Mouse (Mus musculus): ENCODE measurements around the gene Olfr1495.
"Not testable (repeated sequence)": the region's sequence is repeated elsewhere in the genome, so short reads cannot be mapped to it uniquely, and the experiment has no call there.

Olfr1495 gene

GRCm38 (mm10) chr19:13764306-13764705, at the start of gene Olfr1495:
TSS of gene Olfr1495 (plus strand) at chr19:13764606.
- DNase-seq, result no peak

- no peak for DNase-seq
Measured at GRCm38 (mm10) chr19:13722978-13723377, 41.4 kb upstream of the Olfr1495 start, which contains the start of gene Olfr1493-ps1. TSS of gene Olfr1493-ps1 (plus strand) at chr19:13723278.

- no peak for DNase-seq
Measured at GRCm38 (mm10) chr19:13739428-13739827, 25.0 kb upstream of the Olfr1495 start, which contains the start of gene Olfr1494. TSS of gene Olfr1494 (plus strand) at chr19:13739728.

GRCm38 (mm10) chr19:13749366-13749765, 15.0 kb upstream of the Olfr1495 start:
- DNase-seq, result peak; percentile 28

DNA sequence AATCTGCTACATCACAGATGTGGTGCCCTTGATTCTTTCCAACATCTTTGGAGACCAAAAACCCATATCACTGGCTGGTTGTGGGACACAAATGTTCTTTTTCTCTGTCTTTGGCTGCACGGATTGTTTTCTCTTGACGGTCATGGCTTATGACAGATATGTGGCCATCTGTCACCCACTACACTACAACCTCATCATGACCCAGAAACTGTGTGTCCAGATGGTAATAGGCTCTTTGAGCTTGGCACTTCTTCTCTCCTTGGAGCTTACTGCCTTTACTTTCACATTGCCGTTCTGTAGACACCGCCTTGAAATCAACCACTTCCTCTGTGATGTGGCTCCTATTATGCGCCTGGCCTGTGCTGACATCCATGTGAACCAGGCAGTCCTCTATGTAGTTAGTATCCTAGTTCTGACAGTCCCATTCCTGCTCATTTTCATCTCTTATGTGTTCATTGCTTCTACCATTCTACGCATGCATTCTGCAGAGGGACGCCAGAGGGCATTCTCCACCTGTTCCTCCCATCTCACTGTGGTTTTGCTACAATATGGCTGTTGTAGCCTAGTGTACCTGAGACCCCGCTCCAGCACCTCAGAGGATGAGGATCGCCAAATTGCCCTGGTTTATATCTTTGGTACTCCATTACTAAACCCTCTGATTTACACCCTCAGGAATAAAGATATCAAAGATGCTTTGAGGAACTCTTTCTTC, 4.3 kb downstream of the Olfr1495 start:
- DNase-seq, result peak; percentile 12

DNA sequence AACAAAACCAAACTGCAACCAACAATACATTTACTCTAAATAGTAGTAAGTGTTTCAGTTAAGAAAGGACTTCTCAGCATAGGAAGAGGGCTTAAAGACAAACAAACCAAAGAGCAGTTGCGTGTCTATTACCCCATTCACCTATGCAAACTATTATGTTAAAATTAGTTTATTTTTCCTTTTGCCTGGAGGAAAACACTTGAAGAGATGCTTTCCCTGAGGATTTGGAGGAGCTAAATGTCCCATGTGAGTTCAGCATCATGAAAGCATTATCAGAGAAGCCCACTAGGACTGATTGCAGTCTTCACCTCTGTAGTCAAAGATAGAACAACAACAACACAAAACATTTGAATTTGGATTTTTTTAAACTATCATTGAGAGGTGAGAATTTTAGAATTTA, 13.2 kb downstream of the Olfr1495 start, which contains the start of gene Olfr1496:
Gene Olfr1496, plus strand, starts transcription at position 301 of the 400 bp plus-strand sequence.
- DNase-seq, result no peak

GRCm38 (mm10) chr19:13798102-13798501, 33.7 kb downstream of the Olfr1495 start, which contains the start of gene Olfr1497:
TSS of gene Olfr1497 (minus strand) at chr19:13798202.
- no peak for DNase-seq

DNA sequence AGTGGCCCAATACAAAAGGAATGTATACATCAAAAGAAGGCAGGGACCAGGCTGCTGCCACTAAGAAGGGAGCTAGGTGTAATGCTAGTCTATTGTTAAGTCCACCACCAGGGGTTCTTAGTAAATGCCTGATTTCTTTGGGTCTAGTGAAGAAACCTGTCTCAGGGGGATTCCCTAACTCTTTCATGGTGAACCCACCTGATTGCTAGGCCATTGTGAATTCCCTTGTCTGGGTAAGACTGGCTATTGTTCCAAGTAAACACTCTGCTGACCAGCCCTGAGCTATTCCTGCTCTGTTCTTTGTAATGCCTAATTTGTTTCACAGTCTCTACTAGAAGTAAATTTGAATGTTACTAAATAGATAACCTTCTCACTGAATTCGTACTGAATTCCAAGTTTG, 41.1 kb downstream of the Olfr1495 start:
- not testable (repeated sequence) for DNase-seq

GRCm38 (mm10) chr19:13812823-13813222, 48.4 kb downstream of the Olfr1495 start:
- no peak for DNase-seq

- no peak for DNase-seq
Measured at GRCm38 (mm10) chr19:13818827-13819226, 54.4 kb downstream of the Olfr1495 start.

- DNase-seq, result no peak
Measured at GRCm38 (mm10) chr19:13819347-13819746, 54.9 kb downstream of the Olfr1495 start, which contains the start of gene Olfr1499. TSS of gene Olfr1499 (minus strand) at chr19:13819447.
